Mouse (Mus musculus): Measurements from ENCODE around the gene Emid1.

- TF ChIP-seq CTCF (IDR thresholded peaks at IDR 0.05; ENCODE audit: low read depth): no peak
- TF ChIP-seq EP300 (IDR thresholded peaks at IDR 0.05; ENCODE audit: low read depth): no peak
Measured at GRCm38 (mm10) chr11:5098035-5098735, 53.9 kb downstream of the Emid1 start.
